Mouse (Mus musculus) embryonic facial prominence, embryonic 11.5 days (tissue): ENCODE data around the gene Il6st. TPM values are rescaled to one million over a fixed set of nuclear protein-coding genes. Genes with fewer than 3 reads are reported as not detected.

Experiments
- ATAC-seq: fragments of 200-750 bp; cut with Nextera tagmentation; replicated peaks from 2 replicates; pipeline ENCODE4 v1.8.0; 2017; ENCODE audit warnings: low read depth; ENCODE audit not compliant: insufficient number of reproducible peaks, low FRiP score, low TSS enrichment
- DNase-seq: peaks from one replicate; pipeline ENCODE4 v3.0.0-alpha.2; 2015; ENCODE audit warnings: low spot score
- H3K27ac ChIP-seq: fragments of 300-500 bp; sonication (generic); replicated peaks from 2 replicates; pipeline ENCODE4 v1.5.1; 2014; ENCODE audit warnings: mild to moderate bottlenecking, low read depth, low read length, control low read depth
- H3K27me3 ChIP-seq: fragments of 300-500 bp; sonication (generic); 2 replicates; pipeline ENCODE4 v1.6.1; 2014; ENCODE audit warnings: mild to moderate bottlenecking, low read length, moderate library complexity, mixed read lengths; ENCODE audit not compliant: control insufficient read depth, insufficient read depth
- H3K36me3 ChIP-seq: fragments of 300-500 bp; sonication (generic); replicated peaks from 2 replicates; pipeline ENCODE4 v1.6.1; 2014; ENCODE audit warnings: low read depth, mild to moderate bottlenecking, low read length, moderate library complexity, mixed read lengths; ENCODE audit not compliant: control insufficient read depth, insufficient read depth
- H3K4me1 ChIP-seq: fragments of 300-500 bp; sonication (generic); 2 replicates; pipeline ENCODE4 v1.6.1; 2014; ENCODE audit warnings: low read length, mixed read lengths; ENCODE audit not compliant: control insufficient read depth, insufficient read depth
- H3K4me2 ChIP-seq: fragments of 300-500 bp; sonication (generic); 2 replicates; pipeline ENCODE4 v1.6.1; 2014; ENCODE audit warnings: low read depth, mild to moderate bottlenecking, control low read depth, low read length, moderate library complexity
- H3K4me3 ChIP-seq: fragments of 300-500 bp; sonication (generic); 2 replicates; pipeline ENCODE4 v1.5.1; 2014; ENCODE audit warnings: low read depth, low read length, control low read depth
- H3K9ac ChIP-seq: fragments of 300-500 bp; sonication (generic); replicated peaks from 2 replicates; pipeline ENCODE4 v1.6.1; 2014; ENCODE audit warnings: mild to moderate bottlenecking, control low read depth, low read length
- H3K9me3 ChIP-seq: fragments of 300-500 bp; sonication (generic); replicated peaks from 2 replicates; pipeline ENCODE4 v1.6.1; 2016; ENCODE audit warnings: mild to moderate bottlenecking, low read length, inconsistent platforms, mixed read lengths; ENCODE audit not compliant: control insufficient read depth
- WGBS: fragments of 180-500 bp; shearing (Covaris S2); extraction: QIAGEN DNeasy Blood & Tissue Kit; methylation state at CpG from one replicate; pipeline ENCODE4 v1.1.7; 2014; 5-methylcytosine and 5-hydroxymethylcytosine counted together
- polyA plus RNA-seq: library from polyadenylated mRNA; unstranded; fragments of >200 nt; fragmentation: Nextera tagmentation; extraction: Ambion mirVana; gene quantifications from 2 replicates; pipeline ENCODE4 v1.2.1, GENCODE M21; 2014

Il6st gene
- polyA plus RNA-seq, 1 experiment from 2014 or later: 25.8 TPM

GRCm38 (mm10) chr13:112438001-112438868 lies 25.6 kb upstream of the Il6st start:
- 91% methylated on average over 21 of the region's 21 CpGs for WGBS
- Histone ChIP-seq H3K27me3 (no peaks in the 10 kb centered on the region), H3K9me3 (no peaks in the 10 kb centered on the region), H3K9ac (no peak overlapping the region), H3K36me3 (no peaks in the 10 kb centered on the region), H3K4me2 (no peak overlapping the region), H3K4me3 (no peak overlapping the region), H3K27ac (no peak overlapping the region), H3K4me1 (no peaks in the 10 kb centered on the region)
- DNase-seq (no peak), ATAC-seq (no peak)

- no peaks in the 10 kb centered on the region for H3K27me3 ChIP-seq
- no peak overlapping the region for H3K9ac ChIP-seq
- H3K4me1 ChIP-seq: no peaks in the 10 kb centered on the region
- H3K27ac ChIP-seq: no peak overlapping the region
- no peaks in the 10 kb centered on the region for H3K36me3 ChIP-seq
- WGBS: 46% methylated on average over 15 of the region's 15 CpGs
- no peaks in the 10 kb centered on the region for H3K9me3 ChIP-seq
- DNase-seq (peak; percentile 44), ATAC-seq (0 out of 2 replicates have a peak, but pooled peaks have one; percentile 39)
- H3K4me3 ChIP-seq: no peak overlapping the region
- H3K4me2 ChIP-seq: no peak overlapping the region; the same call in 1 of the 2 replicates
Measured at GRCm38 (mm10) chr13:112439105-112439818, 24.6 kb upstream of the Il6st start.

- Histone ChIP-seq H3K4me1 (no peaks in the 10 kb centered on the region), H3K4me3 (no peak overlapping the region), H3K27ac (no peak overlapping the region), H3K27me3 (no peaks in the 10 kb centered on the region), H3K36me3 (no peaks in the 10 kb centered on the region), H3K9me3 (no peaks in the 10 kb centered on the region), H3K9ac (no peak overlapping the region), H3K4me2 (no peak overlapping the region; the same call in 1 of the 2 replicates)
- DNase-seq (peak; percentile 76), ATAC-seq (no peak; the same call in 1 of the 2 replicates)
- 27% methylated on average over 9 of the region's 9 CpGs for WGBS
Measured at GRCm38 (mm10) chr13:112439917-112440361, 23.9 kb upstream of the Il6st start.

GRCm38 (mm10) chr13:112440668-112441067 lies 23.2 kb upstream of the Il6st start:
- Histone ChIP-seq H3K4me3 (no peak overlapping the region), H3K9ac (no peak overlapping the region), H3K4me2 (no peak overlapping the region), H3K36me3 (no peaks in the 10 kb centered on the region), H3K9me3 (no peaks in the 10 kb centered on the region), H3K4me1 (no peaks in the 10 kb centered on the region), H3K27ac (no peak overlapping the region), H3K27me3 (no peaks in the 10 kb centered on the region)
- ATAC-seq (no peak), DNase-seq (no peak)
- WGBS: 74% methylated on average over 8 of the region's 8 CpGs

GRCm38 (mm10) chr13:112442867-112443529 lies 20.9 kb upstream of the Il6st start:
- DNase-seq: no peak
- ATAC-seq: no peak
- WGBS: 89% methylated on average over 7 of the region's 7 CpGs

GRCm38 (mm10) chr13:112447108-112447665 lies 16.7 kb upstream of the Il6st start:
- no peaks in the 10 kb centered on the region for H3K4me1 ChIP-seq
- DNase-seq: no peak
- no peak overlapping the region for H3K9ac ChIP-seq
- H3K4me2 ChIP-seq: no peak overlapping the region
- H3K27me3 ChIP-seq: no peaks in the 10 kb centered on the region
- no peaks in the 10 kb centered on the region for H3K9me3 ChIP-seq
- no peak overlapping the region for H3K27ac ChIP-seq
- no peak overlapping the region for H3K4me3 ChIP-seq
- WGBS: 85% methylated on average over 8 of the region's 8 CpGs
- no peaks in the 10 kb centered on the region for H3K36me3 ChIP-seq
- ATAC-seq: no peak

More at GRCm38 (mm10) chr13:112442867-112443529, 20.9 kb upstream of the Il6st start:
- H3K27me3 ChIP-seq: no peaks in the 10 kb centered on the region
- no peak overlapping the region for H3K9ac ChIP-seq
- H3K9me3 ChIP-seq: no peaks in the 10 kb centered on the region
- no peaks in the 10 kb centered on the region for H3K4me1 ChIP-seq
- H3K27ac ChIP-seq: no peak overlapping the region
- H3K4me2 ChIP-seq: no peak overlapping the region
- H3K36me3 ChIP-seq: no peaks in the 10 kb centered on the region
- H3K4me3 ChIP-seq: no peak overlapping the region

- Histone ChIP-seq H3K4me2 (no peak overlapping the region), H3K36me3 (no peaks in the 10 kb centered on the region), H3K4me3 (no peak overlapping the region), H3K9me3 (no peaks in the 10 kb centered on the region), H3K27me3 (no peaks in the 10 kb centered on the region), H3K4me1 (no peaks in the 10 kb centered on the region), H3K9ac (no peak overlapping the region), H3K27ac (no peak overlapping the region)
- WGBS: 68% methylated on average over 3 of the region's 3 CpGs
- DNase-seq: no peak
- ATAC-seq: no peak
Measured at GRCm38 (mm10) chr13:112450210-112450609, 13.7 kb upstream of the Il6st start.
